Mouse (Mus musculus) lung, postnatal 4 days (tissue): Measurements from ENCODE around the gene Traf3ip3.

Source experiments
- DNase-seq, 2 experiments: peaks; one replicate each; pipeline ENCODE4 v3.0.0; 2021

The Traf3ip3 gene

GRCm38 (mm10) chr1:193156316-193157110 is 45.0 kb downstream of the Traf3ip3 start:
- no peak for DNase-seq

GRCm38 (mm10) chr1:193153561-193153960 is 47.9 kb downstream of the Traf3ip3 start:
- peak; percentile 38 to 62 for DNase-seq

GRCm38 (mm10) chr1:193152872-193153271 is 48.6 kb downstream of the Traf3ip3 start, which contains the start of gene Irf6:
Gene Irf6 (plus strand): TSS chr1:193153111.
- DNase-seq = peak; percentile 81 to 88

GRCm38 (mm10) chr1:193151134-193151533 is 50.4 kb downstream of the Traf3ip3 start:
- no peak for DNase-seq

GRCm38 (mm10) chr1:193149231-193149630 is 52.3 kb downstream of the Traf3ip3 start:
- DNase-seq = no peak

GRCm38 (mm10) chr1:193146416-193146815 is 55.1 kb downstream of the Traf3ip3 start:
- no peak for DNase-seq

GRCm38 (mm10) chr1:193145101-193145500 is 56.4 kb downstream of the Traf3ip3 start:
- no peak for DNase-seq

GRCm38 (mm10) chr1:193144516-193144915 is 57.0 kb downstream of the Traf3ip3 start:
- no peak for DNase-seq

GRCm38 (mm10) chr1:193142517-193143062 is 58.9 kb downstream of the Traf3ip3 start:
- DNase-seq = no peak

GRCm38 (mm10) chr1:193141118-193141517 is 60.4 kb downstream of the Traf3ip3 start:
- DNase-seq = no peak

- DNase-seq = no peak
Observed at GRCm38 (mm10) chr1:193138669-193139068, 62.8 kb downstream of the Traf3ip3 start.

- DNase-seq = no peak
Observed at GRCm38 (mm10) chr1:193138087-193138486, 63.4 kb downstream of the Traf3ip3 start.

GRCm38 (mm10) chr1:193133726-193134125 is 67.8 kb downstream of the Traf3ip3 start:
- no peak for DNase-seq

GRCm38 (mm10) chr1:193132385-193132784 is 69.1 kb downstream of the Traf3ip3 start:
- no peak for DNase-seq

GRCm38 (mm10) chr1:193131311-193131948 is 70.1 kb downstream of the Traf3ip3 start:
- no peak for DNase-seq

GRCm38 (mm10) chr1:193130839-193131238 is 70.7 kb downstream of the Traf3ip3 start:
- DNase-seq = no peak

GRCm38 (mm10) chr1:193130456-193130825 is 71.1 kb downstream of the Traf3ip3 start:
- no peak for DNase-seq

GRCm38 (mm10) chr1:193129786-193130455 is 71.6 kb downstream of the Traf3ip3 start, which contains the start of gene Diexf:
Gene Diexf (minus strand): TSS chr1:193130272.
- peak; percentile 96 to 97 for DNase-seq

GRCm38 (mm10) chr1:193129321-193129720 is 72.2 kb downstream of the Traf3ip3 start:
- DNase-seq = no peak

GRCm38 (mm10) chr1:193128055-193128454 is 73.4 kb downstream of the Traf3ip3 start:
- no peak for DNase-seq

GRCm38 (mm10) chr1:193125835-193126234 is 75.7 kb downstream of the Traf3ip3 start:
- DNase-seq = no peak
